Mouse (Mus musculus): ENCODE results near the gene Il1r1. TPM values are rescaled to one million over a fixed set of nuclear protein-coding genes. Genes with fewer than 3 reads are reported as not detected.

Gene Il1r1
- total RNA-seq (2022): 1 to 10 TPM; 1.3 to 3.0 (median 2.0) TPM

- peak; percentile 71 to 75 for DNase-seq (ENCODE audit: low spot score in 2 of 2)
Observed at GRCm38 (mm10) chr1:40224539-40225284, at the start of gene Il1r1. Gene Il1r1, plus strand, starts transcription at chr1:40225080.

GRCm38 (mm10) chr1:40175123-40175522, 49.8 kb upstream of the Il1r1 start:
- no peak for DNase-seq (ENCODE audit: low spot score in 2 of 2)

- DNase-seq (ENCODE audit: low spot score in 2 of 2): no peak
Observed at GRCm38 (mm10) chr1:40175797-40176196, 49.1 kb upstream of the Il1r1 start.

GRCm38 (mm10) chr1:40179031-40179430, 45.8 kb upstream of the Il1r1 start:
- DNase-seq (ENCODE audit: low spot score in 2 of 2): no peak

GRCm38 (mm10) chr1:40179493-40179892, 45.4 kb upstream of the Il1r1 start:
- DNase-seq (ENCODE audit: low spot score in 2 of 2): no peak

- peak in 1 of 2 experiments; percentile 20 for DNase-seq (ENCODE audit: low spot score in 2 of 2)
Observed at GRCm38 (mm10) chr1:40180861-40181260, 44.0 kb upstream of the Il1r1 start.

- DNase-seq (ENCODE audit: low spot score in 2 of 2): no peak
Observed at GRCm38 (mm10) chr1:40181716-40182115, 43.2 kb upstream of the Il1r1 start.

- DNase-seq (ENCODE audit: low spot score in 2 of 2): no peak
Observed at GRCm38 (mm10) chr1:40183410-40183809, 41.5 kb upstream of the Il1r1 start.

GRCm38 (mm10) chr1:40187961-40188360, 36.9 kb upstream of the Il1r1 start:
- no peak for DNase-seq (ENCODE audit: low spot score in 2 of 2)

GRCm38 (mm10) chr1:40190025-40190424, 34.9 kb upstream of the Il1r1 start:
- no peak for DNase-seq (ENCODE audit: low spot score in 2 of 2)

GRCm38 (mm10) chr1:40190837-40191236, 34.0 kb upstream of the Il1r1 start:
- no peak for DNase-seq (ENCODE audit: low spot score in 2 of 2)

- DNase-seq (ENCODE audit: low spot score in 2 of 2): no peak
Observed at GRCm38 (mm10) chr1:40194279-40194678, 30.6 kb upstream of the Il1r1 start.

- no peak for DNase-seq (ENCODE audit: low spot score in 2 of 2)
Observed at GRCm38 (mm10) chr1:40213337-40214159, 11.3 kb upstream of the Il1r1 start.

- no peak for DNase-seq (ENCODE audit: low spot score in 2 of 2)
Observed at GRCm38 (mm10) chr1:40217521-40217920, 7.4 kb upstream of the Il1r1 start.

- DNase-seq (ENCODE audit: low spot score in 2 of 2): no peak
Observed at GRCm38 (mm10) chr1:40218603-40219002, 6.3 kb upstream of the Il1r1 start.

- DNase-seq (ENCODE audit: low spot score in 2 of 2): no peak
Observed at GRCm38 (mm10) chr1:40220549-40220948, 4.3 kb upstream of the Il1r1 start.

GRCm38 (mm10) chr1:40221864-40222263, 3.0 kb upstream of the Il1r1 start:
- DNase-seq (ENCODE audit: low spot score in 2 of 2): no peak

- DNase-seq (ENCODE audit: low spot score in 2 of 2): no peak
Observed at GRCm38 (mm10) chr1:40222680-40223079, 2.2 kb upstream of the Il1r1 start.

- no peak for DNase-seq (ENCODE audit: low spot score in 2 of 2)
Observed at GRCm38 (mm10) chr1:40223591-40223990, 1.3 kb upstream of the Il1r1 start.

- DNase-seq (ENCODE audit: low spot score in 2 of 2): no peak
Observed at GRCm38 (mm10) chr1:40225580-40225979, 700 bp downstream of the Il1r1 start.

- no peak for DNase-seq (ENCODE audit: low spot score in 2 of 2)
Observed at GRCm38 (mm10) chr1:40229033-40229432, 4.2 kb downstream of the Il1r1 start.

- DNase-seq (ENCODE audit: low spot score in 2 of 2): no peak
Observed at GRCm38 (mm10) chr1:40229771-40230280, 4.9 kb downstream of the Il1r1 start.

Measured in gastrocnemius, adult 8-10 months (tissue).